Mouse (Mus musculus) embryonic fibroblast, embryonic 13.5 days (primary cell): ENCODE results near the gene Itsn2. TPM values are rescaled to one million over a fixed set of nuclear protein-coding genes. Genes with fewer than 3 reads are reported as not detected.
"Not testable (repeated sequence)": the region's sequence is repeated elsewhere in the genome, so short reads cannot be mapped to it uniquely, and the experiment has no call there.

Source experiments
- H3K27ac ChIP-seq: 2 replicates; pipeline ENCODE4 v1.5.1; 2012; ENCODE audit warnings: low read length, control low read depth, inconsistent platforms; ENCODE audit not compliant: insufficient read depth
- H3K4me1 ChIP-seq: 2 replicates; pipeline ENCODE4 v1.6.1; 2011; ENCODE audit warnings: low read length; ENCODE audit not compliant: control insufficient read depth, insufficient read depth
- H3K4me3 ChIP-seq: 2 replicates; pipeline ENCODE4 v1.5.1; 2011; ENCODE audit warnings: mild to moderate bottlenecking, control low read depth, low read length; ENCODE audit not compliant: insufficient read depth
- CTCF ChIP-seq: IDR thresholded peaks from 2 replicates; pipeline ENCODE4 v1.5.1; 2011; ENCODE audit warnings: mild to moderate bottlenecking, control low read depth, low read length, moderate library complexity, borderline replicate concordance; ENCODE audit not compliant: insufficient read depth
- POLR2A ChIP-seq: IDR thresholded peaks from 2 replicates; pipeline ENCODE4 v1.6.1; 2011; ENCODE audit warnings: low read depth, mild to moderate bottlenecking, control low read depth, low read length, moderate library complexity
- polyA plus RNA-seq: library from polyadenylated mRNA; stranded (reverse); fragments of >200 nt; gene quantifications from 2 replicates; pipeline ENCODE4 v1.2.4, GENCODE M21; 2011; ENCODE audit warnings: low read depth; ENCODE audit not compliant: missing spikeins, insufficient read length

Itsn2 gene
- polyA plus RNA-seq, 1 experiment, result 56.7 TPM

DNA sequence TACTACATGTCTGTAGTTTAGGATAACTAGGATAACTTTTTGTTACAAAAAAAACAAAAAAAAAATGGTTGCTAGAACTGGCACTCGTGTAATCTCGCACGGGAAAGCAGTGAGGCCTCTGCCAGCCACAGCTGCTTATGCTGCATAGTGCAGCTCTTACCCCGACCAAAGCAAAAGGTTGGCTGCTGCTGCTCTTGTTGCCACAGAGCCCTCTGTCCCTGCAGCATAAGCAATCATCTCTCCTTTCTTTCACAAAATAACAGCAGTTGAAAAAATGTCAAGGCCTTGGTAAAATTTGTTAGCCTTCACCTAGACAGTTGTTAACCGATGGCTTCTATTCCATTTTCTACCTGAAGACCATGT lies 73.2 kb downstream of the Itsn2 start:
- Histone ChIP-seq H3K4me3 (no peak overlapping the region), H3K4me1 (no peaks in the 10 kb centered on the region), H3K27ac (no peak overlapping the region)
- TF ChIP-seq POLR2A (no peak), CTCF (no peak)

DNA sequence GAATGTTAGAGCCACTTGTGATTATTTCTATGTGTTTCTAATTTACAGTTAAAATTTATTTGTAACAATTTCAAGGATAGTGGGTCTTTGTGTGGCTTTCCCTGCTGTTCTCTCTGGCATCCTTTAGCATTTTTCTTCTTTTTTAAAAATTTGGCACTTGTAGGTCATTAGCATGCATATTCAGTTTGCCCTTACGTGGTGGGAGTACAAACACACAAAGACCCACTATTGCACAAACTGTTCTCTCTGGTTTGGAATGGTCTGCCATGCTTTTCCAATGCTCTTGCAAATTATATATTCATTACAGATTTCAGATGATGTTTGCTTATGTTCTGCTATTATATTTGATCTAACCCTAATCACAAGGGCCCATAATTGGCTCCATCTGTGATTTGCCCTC lies 83.9 kb downstream of the Itsn2 start:
- H3K4me3 ChIP-seq, result no peak overlapping the region
- TF ChIP-seq POLR2A, result no peak
- no peak for TF ChIP-seq CTCF
- no peaks in the 10 kb centered on the region for H3K4me1 ChIP-seq
- no peak overlapping the region for H3K27ac ChIP-seq

- TF ChIP-seq POLR2A, result no peak
- TF ChIP-seq CTCF, result no peak
- no peak overlapping the region for H3K27ac ChIP-seq
- no peaks in the 10 kb centered on the region for H3K4me1 ChIP-seq
- no peak overlapping the region for H3K4me3 ChIP-seq
These were observed 87.5 kb downstream of the Itsn2 start for GRCm38 (mm10) chr12:4679971-4680370.

DNA sequence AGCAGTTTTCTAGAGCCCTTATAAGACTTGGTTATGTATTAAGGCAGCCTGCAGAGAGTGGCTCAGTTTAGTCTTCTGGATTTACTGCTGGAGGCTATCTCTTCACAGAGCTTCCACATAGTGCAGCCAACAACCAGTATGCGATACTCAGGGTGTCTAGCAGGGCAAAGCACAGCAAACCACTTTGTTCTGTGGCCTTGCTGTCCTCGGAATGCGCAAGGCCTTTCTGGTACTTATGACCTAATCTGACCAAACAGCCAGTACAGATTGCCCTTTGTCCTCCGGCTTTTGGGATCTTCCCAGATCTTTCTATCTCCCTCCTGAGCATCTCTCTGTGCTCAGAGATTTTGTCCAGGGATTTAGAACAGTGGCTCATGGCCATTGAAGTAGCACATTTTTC lies 93.0 kb downstream of the Itsn2 start:
- TF ChIP-seq POLR2A (no peak), CTCF (no peak)
- Histone ChIP-seq H3K27ac (no peak overlapping the region), H3K4me1 (no peaks in the 10 kb centered on the region), H3K4me3 (no peak overlapping the region)

GRCm38 (mm10) chr12:4688386-4688785 lies 95.9 kb downstream of the Itsn2 start:
- no peak overlapping the region for H3K27ac ChIP-seq
- no peak overlapping the region for H3K4me3 ChIP-seq
- TF ChIP-seq POLR2A, result no peak
- TF ChIP-seq CTCF, result no peak
- H3K4me1 ChIP-seq, result no peaks in the 10 kb centered on the region

- Histone ChIP-seq H3K4me3 (no peak overlapping the region), H3K27ac (no peak overlapping the region), H3K4me1 (no peaks in the 10 kb centered on the region)
- TF ChIP-seq CTCF (no peak), POLR2A (no peak)
These were observed 96.9 kb downstream of the Itsn2 start for GRCm38 (mm10) chr12:4689341-4689740.

DNA sequence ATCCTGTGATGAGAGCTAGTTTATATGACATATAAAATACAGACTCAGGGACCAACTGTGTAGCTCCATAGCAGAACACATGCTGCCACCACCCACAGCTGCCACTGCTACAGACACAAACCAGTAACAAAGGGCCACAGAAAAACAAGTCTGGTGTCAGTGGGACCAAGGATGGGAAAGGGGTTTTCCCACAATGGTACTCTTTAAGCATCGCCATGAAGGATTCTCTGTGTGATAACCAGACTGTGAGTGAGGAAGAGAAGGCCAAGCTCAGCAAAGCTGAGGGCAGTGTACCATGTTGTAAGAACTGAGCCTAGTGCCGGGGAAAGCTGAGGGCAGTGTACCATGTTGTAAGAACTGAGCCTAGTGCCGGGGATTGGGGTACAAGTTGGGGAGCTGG lies 98.8 kb downstream of the Itsn2 start:
- H3K4me3 ChIP-seq, result no peak overlapping the region
- TF ChIP-seq CTCF (no peak), POLR2A (no peak)
- no peaks in the 10 kb centered on the region for H3K4me1 ChIP-seq
- no peak overlapping the region for H3K27ac ChIP-seq

GRCm38 (mm10) chr12:4694534-4694933 lies 102.1 kb downstream of the Itsn2 start:
- Histone ChIP-seq H3K4me1 (no peaks in the 10 kb centered on the region), H3K4me3 (no peak overlapping the region), H3K27ac (no peak overlapping the region)
- TF ChIP-seq POLR2A (no peak), CTCF (no peak)

- not testable (repeated sequence) for H3K4me1 ChIP-seq, H3K4me3 ChIP-seq, H3K27ac ChIP-seq
These were observed 113.2 kb downstream of the Itsn2 start for GRCm38 (mm10) chr12:4705626-4706025.

GRCm38 (mm10) chr12:4706175-4706574 lies 113.7 kb downstream of the Itsn2 start:
- TF ChIP-seq CTCF (no peak), POLR2A (no peak)
- H3K4me1 ChIP-seq, result no peaks in the 10 kb centered on the region
- H3K4me3 ChIP-seq, result no peak overlapping the region
- H3K27ac ChIP-seq, result no peak overlapping the region

- no peak overlapping the region for H3K27ac ChIP-seq
- no peaks in the 10 kb centered on the region for H3K4me1 ChIP-seq
- no peak for TF ChIP-seq CTCF
- no peak overlapping the region for H3K4me3 ChIP-seq
These were observed 114.5 kb downstream of the Itsn2 start for GRCm38 (mm10) chr12:4706901-4707300.

DNA sequence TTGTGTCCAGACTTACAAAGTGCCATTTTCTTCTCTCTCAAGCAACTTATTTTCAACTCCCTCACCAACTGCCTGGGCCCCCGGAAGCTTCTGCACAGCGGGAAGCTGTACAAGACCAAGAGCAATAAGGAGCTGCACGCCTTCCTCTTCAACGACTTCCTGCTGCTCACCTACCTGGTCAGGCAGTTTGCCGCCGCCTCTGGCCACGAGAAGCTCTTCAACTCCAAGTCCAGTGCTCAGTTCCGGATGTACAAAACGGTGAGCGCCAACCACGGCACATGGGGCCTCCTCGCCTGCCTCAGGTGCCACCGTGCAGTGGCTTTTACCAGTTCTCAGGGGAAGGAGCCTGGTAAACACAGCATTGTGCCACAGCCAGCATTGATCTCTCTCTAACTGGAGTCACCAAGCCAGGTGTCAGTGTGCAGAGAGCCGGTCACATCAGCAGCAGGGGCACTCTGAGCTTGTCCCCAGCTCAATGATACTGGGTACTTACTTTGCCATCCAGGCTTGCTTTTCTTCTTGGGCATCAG lies 115.1 kb downstream of the Itsn2 start:
- no peaks in the 10 kb centered on the region for H3K4me1 ChIP-seq
- no peak overlapping the region for H3K4me3 ChIP-seq
- no peak overlapping the region for H3K27ac ChIP-seq
- TF ChIP-seq POLR2A (no peak), CTCF (no peak)
